Mouse (Mus musculus) left cerebral cortex, adult 11 months (tissue): ENCODE data around the gene Flywch1.
A peak's percentile ranks its signal among the peaks of the same experiment; 100 is the strongest.

Experiments
- DNase-seq: peaks from one replicate; pipeline ENCODE4 v3.0.0; 2022; ENCODE audit warnings: low spot score

Flywch1 gene

DNA sequence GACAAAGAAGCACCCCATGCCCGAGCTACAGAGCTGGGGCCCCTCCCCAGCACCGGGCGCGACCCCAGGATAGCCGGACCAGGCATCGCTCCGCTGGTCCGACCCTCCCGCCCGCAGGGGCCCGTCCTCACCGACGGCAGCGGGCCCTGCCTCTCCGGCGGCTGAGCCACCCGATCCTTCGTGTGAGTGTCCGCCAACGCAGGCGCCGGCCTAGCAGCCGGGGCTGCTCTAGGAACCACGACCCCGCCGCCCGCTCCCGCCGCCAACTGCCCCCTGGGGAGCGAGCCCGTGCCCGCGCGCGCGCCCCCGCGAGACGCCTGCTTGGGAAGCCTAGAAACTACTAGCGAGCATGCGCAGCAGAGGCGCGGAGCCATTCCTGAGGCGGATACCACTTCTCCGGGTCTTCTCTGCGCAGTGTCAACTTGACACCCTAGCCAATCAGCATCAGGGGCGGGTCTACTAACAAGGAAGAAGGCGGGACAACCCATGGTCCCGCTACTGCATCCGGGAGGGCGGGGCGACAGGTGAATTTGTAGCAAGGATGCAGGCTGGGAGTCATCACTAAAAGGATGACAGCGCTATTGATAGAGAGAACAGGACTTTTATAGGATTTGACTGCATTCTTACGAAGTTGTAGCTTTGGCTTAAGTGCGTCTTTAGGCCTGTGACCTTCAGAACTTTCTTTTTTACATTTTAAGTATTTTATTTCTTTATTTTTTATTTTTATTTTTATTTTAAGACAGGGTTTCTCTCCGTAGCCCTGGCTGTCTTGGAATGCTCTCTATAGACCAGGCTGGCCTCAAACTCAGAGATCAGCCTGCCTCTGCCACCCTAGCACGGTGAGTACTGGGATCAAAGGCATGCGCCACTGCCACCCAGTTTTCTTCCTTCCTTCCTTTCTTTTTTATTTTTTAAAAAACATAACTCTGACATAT, at the start of gene Flywch1:
Gene Flywch1 (minus strand): TSS at position 319 of the 935 bp plus-strand sequence.
- peak; percentile 99 for DNase-seq

GRCm38 (mm10) chr17:23820731-23821130, 49.3 kb upstream of the Flywch1 start:
- no peak for DNase-seq

DNA sequence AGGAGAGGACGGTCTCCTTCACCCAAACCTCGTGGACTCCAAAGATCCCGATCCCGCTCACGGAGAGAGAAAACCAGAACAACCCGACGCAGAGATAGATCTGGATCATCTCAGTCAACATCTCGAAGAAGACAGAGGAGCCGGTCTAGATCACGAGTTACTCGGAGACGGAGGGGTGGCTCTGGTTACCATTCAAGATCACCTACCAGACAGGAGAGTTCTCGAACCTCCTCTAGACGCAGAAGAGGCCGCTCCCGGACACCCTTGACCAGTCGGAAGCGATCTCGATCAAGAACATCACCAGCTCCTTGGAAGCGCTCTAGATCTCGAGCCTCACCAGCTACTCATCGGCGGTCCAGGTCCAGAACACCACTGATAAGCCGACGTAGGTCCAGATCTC, 47.8 kb upstream of the Flywch1 start:
- DNase-seq = no peak

GRCm38 (mm10) chr17:23818579-23818978, 47.2 kb upstream of the Flywch1 start:
- DNase-seq = no peak

- no peak for DNase-seq
These were observed 44.2 kb upstream of the Flywch1 start for GRCm38 (mm10) chr17:23815641-23816040.

DNA sequence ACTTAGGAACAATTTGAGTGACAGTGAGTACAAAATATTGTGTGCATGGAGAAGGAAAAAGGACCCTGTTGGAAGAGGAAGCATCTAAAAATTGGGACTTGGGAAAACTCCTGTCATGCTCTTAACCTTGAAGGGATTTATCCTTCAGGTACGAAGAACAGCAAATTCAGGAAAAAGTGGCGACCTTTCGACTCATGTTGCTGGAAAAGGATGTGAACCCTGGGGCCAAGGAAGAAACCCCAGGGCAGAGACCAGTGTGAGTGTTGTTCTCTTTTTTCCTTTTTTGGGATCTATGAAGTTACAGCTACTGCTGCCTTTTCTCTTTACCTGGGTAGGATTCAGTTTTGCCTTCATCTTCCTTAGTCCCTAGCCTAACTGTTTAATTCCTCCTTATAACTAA, 36.5 kb upstream of the Flywch1 start:
- no peak for DNase-seq

GRCm38 (mm10) chr17:23806867-23807266, 35.5 kb upstream of the Flywch1 start:
- no peak for DNase-seq

DNA sequence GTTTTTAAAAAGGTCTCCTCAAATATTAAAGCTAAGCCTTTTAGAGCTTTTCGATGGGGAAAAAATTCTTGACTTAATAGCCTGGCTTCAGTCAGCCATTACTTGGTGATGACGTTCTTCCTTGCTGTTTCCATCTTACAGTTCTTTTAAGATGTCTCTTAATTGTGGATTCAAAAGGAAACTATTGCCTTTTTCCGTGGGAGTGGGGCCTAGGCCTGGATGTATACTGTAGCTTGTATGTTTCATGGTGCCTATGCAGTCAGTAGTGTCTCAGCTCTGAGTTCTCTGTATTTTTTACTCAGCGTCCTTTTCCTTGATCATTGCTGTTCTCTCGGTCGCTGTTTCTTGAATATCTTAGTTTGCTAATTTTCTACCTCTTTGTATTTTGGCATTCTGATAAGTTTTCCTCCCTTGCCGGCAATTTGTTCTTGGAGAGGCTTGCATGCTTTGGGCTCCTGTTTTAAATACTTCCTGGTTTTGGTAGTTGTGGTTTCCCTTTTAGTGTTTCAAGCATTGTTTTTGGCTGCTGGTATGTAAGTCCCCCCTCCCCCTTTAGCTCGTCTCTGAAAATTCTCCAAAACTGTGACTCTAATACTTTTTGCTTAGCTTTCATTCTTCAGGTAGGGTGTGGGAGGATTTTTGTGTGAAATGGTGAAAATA, 33.2 kb upstream of the Flywch1 start:
- no peak for DNase-seq

- DNase-seq = peak; percentile 53
These were observed 32.1 kb upstream of the Flywch1 start for GRCm38 (mm10) chr17:23803366-23804041.

DNA sequence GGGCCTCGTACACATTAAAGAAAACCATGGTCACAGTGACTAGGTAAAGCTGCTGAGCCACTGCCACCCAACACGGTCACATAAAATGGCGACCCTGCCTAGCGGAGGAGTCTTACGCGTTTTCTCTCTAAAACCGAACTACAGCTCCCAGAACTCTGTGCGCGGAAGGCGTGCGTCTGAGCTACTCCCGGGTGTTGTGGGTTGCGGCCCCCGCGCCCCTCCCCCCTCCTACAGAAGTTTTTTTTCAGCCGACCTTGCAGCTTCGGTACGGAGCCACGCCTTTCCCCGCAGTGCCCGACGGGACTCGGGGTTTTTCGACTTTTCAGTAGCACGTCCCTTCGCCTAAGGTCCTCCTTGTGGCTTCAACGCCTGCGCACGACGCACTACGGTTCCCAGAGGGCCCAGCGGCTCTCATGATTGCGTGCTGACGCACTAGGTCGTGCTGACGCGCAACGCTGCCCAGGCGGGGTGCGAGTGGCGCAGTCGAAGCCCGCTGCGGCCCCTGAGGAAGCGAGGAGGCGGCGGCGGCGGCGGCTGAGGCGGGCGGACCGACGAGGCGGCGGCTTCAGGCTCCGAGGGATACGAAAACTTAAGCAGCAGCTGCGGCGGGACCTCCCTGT, 31.5 kb upstream of the Flywch1 start:
- peak; percentile 97 for DNase-seq

DNA sequence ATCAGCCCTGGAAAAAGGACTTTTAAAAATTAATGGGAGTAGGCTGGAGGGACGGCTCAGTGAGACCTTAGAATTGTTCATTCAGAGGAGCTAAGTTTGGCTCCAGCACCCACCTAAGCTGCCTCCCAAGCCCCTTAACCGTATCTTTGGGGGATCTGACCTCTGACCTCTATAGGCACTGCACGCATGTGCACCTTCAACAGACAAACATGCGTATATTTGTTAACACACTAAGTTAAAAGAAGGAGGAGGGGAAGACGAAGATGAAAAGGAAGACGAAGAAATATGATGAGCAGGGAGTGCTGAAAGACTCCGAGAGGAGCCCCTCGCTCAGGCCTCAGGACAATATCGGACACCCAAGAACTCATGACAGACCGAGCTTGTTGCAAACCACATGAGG, 30.2 kb upstream of the Flywch1 start:
- DNase-seq = no peak

- no peak for DNase-seq
These were observed 25.9 kb upstream of the Flywch1 start for GRCm38 (mm10) chr17:23797316-23797715.

DNA sequence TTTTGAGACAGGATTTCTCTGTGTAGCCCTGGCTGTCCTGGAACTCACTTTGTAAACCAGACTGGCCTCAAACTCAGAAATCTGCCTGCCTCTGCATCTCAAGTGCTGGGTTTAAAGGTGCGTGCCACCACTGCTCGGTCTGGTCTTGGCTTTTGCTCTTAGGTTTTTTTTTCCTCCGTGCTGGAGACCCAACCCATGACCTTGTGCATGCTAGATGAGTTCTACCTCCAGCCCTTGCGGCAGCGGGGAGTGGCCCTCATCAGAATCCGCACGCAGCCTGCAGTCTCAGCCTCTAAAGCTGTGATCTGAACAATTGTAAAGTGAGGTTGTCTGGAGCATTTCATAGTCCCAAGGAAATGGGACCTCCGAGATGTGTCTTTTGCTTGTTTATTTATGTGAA, 23.9 kb upstream of the Flywch1 start:
- DNase-seq = no peak

DNA sequence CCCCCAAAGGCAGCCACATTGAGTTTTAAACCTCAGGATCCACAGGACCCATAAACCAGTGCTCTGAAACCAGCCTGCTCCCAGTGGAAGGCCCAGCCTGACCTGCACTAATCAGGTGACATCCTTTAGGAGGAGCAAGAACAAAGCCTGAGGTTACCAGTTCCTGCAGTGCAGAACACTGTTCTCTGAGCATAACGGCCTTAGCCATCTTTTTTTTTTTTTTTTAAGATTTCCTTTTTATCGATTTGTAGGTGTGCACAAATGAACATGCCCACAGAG, 19.6 kb upstream of the Flywch1 start:
- DNase-seq = no peak

DNA sequence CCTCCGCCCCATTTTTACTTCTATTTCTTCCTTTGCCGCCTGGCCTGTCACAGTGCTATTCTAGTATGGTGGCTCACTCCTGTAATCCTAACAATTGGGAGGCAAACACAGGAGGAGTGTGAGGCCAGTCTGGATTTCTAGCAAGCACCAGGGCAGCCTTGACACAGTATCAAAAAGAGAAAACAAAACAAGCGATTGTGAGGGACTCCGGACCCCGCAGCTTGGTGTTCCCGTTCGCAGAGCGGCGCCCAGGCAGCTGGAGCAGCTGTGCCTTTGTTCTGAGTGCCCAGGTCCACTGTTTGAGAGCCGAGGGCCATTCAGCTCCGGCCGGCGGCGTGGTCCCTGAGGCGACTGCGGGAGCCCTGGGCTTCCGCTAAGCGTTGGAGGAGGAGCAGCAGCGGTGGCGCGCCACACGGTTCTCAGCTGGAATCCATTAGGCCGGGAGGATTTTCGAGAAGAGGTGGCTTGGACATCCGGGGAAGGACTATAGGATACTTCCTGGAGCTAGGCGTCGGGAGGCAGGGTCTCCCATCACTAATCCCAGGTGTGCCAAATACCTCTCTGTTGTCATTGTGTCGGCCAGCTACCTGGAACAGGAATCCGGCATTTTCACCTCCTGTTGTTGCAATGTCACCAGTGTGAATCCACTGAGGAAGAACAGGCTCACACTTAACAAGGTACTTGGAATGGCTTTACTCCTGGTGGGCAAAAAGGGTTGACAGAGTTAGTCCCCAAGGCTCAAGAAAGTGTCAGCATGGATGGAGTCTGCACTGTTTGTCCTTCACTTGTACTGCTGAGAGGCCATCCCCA, 19.1 kb upstream of the Flywch1 start, which contains the start of gene Srrm2:
Gene Srrm2 (plus strand): TSS at position 264 of the 810 bp plus-strand sequence.
- DNase-seq = peak; percentile 27

- no peak for DNase-seq
These were observed 18.4 kb upstream of the Flywch1 start for GRCm38 (mm10) chr17:23789749-23790268.

GRCm38 (mm10) chr17:23788973-23789372, 17.6 kb upstream of the Flywch1 start:
- DNase-seq = no peak

- no peak for DNase-seq
These were observed 15.1 kb upstream of the Flywch1 start for GRCm38 (mm10) chr17:23786510-23786931.

DNA sequence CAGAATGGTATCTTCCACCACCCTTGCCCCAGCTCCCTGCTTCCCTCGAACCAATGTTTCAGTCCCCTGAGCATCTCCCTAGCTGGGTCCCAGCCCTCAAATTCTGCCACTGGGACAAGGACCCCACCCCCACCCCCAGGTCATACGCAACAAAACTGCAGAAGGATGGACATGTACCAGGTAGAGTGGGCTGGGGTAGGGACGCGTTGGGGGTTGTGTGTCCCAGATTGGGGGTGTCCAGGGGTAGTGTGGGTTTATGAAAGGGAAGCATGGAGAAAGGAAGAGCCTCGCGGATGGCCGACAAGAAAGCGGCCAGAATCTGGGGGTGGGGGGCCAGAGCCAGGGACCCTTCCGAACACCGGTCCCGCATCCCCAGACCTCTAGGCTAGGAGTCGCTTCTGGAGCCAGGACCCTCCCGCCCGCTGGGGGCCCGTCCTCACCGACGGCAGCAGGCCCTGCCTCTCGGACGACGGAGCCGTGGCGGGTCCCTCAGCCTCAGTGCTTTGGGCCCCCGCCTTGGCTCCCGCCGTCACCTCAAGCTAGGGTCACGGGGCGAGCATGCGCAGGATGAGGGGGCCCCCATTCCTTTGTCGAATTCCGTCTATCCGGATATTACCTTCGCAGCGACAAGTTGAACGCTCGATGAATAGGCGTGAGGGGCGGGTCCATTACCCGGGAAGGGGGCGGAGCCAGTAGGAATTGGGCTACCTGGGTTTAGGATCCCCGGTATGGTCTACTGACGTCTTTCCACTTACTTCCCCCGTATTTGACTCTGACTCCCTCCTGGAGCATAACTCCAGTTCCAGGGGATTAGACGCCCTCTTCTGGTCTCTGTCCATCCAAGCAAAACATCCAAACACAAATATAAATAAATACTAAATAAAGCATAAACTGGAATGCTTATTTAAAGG, 14.4 kb upstream of the Flywch1 start, which contains the start of gene Flywch2:
Gene Flywch2 (minus strand): TSS at position 521 of the 911 bp plus-strand sequence.
- DNase-seq = peak; percentile 87

DNA sequence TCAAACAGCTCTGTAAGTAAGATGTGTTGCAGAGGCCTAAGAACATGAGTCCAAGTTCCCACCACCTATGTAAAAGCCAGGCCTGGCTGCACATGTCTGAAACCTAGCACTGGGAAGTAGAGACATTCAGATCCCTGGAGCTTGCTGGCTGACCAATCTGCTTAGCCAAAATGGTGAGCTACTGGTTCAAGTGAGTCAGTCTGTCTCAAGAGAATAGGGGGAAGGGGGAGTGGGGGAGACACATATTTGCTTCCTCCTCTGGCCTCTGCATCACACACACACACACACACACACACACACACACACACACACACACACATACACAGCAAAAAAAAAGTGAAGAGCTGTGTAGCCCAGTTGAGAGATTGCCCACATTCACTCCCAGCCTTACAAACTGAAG, 11.9 kb upstream of the Flywch1 start:
- no peak for DNase-seq
